Mouse (Mus musculus) heart, adult 2 months (tissue): ENCODE measurements around the gene Nhsl1.

Experiments used
- CTCF ChIP-seq: fragments of 200-600 bp; IDR thresholded peaks from 2 replicates; pipeline ENCODE4 v1.8.1; 2022; ENCODE audit warnings: antibody characterized with exemption, mild to moderate bottlenecking, moderate library complexity
- POLR2A ChIP-seq: fragments of 200-500 bp; IDR thresholded peaks from 2 replicates; pipeline ENCODE4 v1.6.1; 2011; ENCODE audit warnings: mild to moderate bottlenecking, low read depth, low read length, control low read depth; ENCODE audit not compliant: insufficient read depth

DNA sequence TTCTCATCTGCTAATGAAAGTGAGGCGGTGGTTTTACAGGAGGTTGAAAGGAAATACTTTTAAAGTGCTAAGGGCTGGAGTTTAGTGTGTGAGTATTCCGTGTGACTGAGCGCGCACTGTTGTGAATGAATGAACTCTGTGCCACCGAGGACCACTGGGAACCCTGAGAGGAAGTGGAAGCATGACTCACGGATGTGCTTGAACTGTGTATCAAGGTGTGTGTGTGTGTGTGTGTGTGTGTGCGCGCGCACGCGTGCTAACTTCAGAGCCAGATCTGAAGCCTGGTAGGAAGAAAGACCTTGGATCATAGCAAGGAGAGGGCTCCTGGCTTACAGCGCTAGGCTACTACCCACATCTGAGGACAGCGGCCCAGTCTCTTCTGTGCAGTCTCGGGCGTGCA, 71.2 kb downstream of the Nhsl1 start:
- TF ChIP-seq POLR2A = no peak
- no peak for TF ChIP-seq CTCF
